Mouse (Mus musculus): ENCODE data around the gene Hist1h4k.
A peak's percentile ranks its signal among the peaks of the same experiment; 100 is the strongest.
"Not testable (repeated sequence)": the region's sequence is repeated elsewhere in the genome, so short reads cannot be mapped to it uniquely, and the experiment has no call there.

Gene Hist1h4k

DNA sequence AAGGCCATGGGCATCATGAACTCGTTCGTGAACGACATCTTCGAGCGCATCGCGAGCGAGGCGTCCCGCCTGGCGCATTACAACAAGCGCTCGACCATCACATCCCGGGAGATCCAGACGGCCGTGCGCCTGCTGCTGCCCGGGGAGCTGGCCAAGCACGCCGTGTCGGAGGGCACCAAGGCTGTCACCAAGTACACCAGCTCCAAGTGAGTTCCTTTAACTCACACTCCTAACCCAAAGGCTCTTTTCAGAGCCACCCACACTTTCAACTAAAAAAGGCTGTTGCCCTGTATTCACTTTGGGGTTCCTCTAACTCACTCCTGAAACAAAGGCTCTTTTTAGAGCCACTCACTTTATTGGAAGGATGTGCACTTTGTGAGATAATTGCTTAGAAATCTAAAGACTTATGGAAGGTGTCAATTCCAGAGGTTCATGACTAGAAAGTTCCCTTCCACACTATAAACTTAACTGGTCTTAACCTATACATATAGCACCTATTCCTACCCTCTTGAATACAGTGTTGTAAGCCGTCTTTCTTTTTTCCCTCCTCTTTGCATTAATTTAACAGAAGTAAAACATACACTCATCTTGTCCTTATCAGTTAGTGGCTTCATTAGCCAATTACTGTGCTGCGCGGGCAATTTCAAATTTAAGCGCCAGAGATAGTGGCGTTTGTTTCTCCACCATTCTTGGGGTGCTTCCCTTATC, 4.1 kb upstream of the Hist1h4k start:
- DNase-seq (ENCODE audit: low read depth) = peak; percentile 86

DNA sequence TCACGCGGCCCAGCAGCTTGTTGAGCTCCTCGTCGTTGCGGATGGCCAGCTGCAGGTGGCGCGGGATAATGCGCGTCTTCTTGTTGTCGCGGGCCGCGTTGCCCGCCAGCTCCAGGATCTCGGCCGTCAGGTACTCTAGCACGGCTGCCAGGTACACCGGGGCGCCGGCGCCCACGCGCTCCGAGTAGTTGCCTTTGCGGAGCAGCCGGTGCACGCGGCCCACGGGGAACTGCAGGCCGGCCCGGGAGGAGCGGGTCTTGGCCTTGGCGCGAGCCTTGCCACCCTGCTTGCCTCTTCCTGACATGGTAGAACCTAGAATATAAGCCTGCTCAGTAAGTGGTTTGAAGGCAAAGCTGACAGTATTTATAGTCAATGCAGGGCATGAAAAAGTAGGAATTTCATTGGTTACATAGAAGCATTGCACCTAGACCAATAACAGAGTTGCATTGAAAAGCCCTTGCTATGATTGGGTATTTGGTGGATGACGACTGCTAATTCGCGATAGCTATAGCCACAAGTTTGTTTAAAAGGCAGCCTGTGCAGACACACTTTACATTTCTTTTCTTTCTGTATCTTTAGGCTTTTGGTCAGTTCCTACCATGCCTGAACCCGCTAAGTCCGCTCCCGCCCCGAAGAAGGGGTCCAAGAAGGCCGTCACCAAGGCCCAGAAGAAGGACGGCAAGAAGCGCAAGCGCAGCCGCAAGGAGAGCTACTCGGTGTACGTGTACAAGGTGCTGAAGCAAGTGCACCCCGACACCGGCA, 3.4 kb upstream of the Hist1h4k start, which contains the start of the genes Hist1h2ak and Hist1h2bn:
TSS of gene Hist1h2ak (minus strand) at position 304 of the 762 bp plus-strand sequence.
TSS of gene Hist1h2bn (plus strand) at position 600 of the 762 bp plus-strand sequence.
- DNase-seq (ENCODE audit: low read depth) = peak; percentile 96

DNA sequence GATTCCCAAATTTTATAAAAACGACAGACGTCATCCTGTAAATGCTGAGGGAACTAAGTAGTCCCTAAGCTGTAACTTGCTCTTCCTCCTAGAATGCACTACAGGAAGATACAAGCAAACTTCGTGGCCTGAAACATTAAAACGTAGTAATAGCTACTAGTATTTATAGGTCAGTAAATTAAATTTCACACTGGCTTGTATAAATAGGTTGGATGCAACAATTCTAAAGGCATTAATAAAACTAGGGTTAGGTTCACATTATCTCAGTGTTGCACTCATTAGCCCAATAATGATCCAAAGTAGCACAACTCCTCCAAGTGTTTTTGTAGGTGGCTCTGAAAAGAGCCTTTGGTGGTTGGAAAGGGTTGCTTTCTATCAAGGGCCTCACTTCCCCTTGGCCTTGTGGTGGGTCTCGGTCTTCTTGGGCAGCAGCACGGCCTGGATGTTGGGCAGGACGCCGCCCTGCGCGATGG, 2.8 kb upstream of the Hist1h4k start:
- DNase-seq (ENCODE audit: low read depth) = peak; percentile 54

DNA sequence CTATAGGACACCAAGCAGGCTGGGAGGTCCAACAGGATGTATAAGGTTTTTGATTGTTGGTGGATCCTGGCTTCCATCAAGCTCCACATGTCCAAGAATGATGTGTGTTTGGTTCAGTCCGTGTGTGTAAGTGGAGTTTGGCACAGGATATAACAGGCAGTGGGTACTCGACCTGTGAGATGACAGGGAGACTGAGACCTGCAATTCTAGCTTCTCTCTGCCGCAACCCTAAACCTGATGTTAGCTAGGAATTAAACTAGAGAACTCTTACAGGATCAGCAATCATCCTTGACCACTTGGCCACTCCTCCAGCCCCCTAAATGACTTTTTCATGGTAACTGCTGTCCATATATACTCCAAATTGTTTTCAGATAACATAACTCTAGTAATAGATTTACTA, 2.1 kb upstream of the Hist1h4k start:
- no peak for DNase-seq (ENCODE audit: low read depth)

DNA sequence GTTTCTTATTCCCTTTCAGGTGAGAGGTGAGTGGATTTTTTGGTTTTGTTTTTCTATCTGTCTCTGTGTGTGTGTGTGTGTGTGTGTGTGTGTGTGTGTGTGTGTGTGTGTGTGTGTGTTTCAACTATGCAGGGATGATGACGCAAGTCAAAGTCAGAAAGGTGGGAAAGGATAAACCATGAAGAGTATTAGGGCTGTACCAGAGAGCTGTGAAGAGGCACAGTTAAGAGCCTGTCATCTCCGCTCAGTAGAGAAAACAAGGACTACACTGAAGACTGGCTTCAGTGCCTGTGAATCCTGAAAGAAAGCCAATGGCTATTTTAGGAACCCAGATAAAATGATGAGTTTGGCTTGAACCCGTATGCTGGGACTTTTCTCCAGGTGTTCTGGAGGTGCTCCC, 1.5 kb upstream of the Hist1h4k start:
- no peak for DNase-seq (ENCODE audit: low read depth)

DNA sequence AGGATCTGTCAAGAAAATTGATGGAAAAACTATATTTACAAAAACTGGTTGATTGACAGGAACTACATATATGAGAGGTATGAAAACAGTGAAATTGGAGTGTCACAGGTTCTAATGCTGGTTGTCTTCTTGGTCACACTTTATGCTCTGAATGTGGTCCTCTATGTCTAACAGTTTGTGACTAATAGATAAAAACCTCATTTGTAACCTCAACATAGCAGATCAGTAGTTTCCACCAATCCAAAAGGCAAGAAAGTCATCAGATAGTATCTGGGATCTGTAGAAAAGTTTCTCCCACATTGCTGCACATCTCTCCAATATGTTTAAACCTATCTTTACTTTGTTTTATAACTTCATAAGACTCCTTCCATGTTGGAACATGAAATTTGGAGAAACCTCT, 1.1 kb upstream of the Hist1h4k start:
- no peak for DNase-seq (ENCODE audit: low read depth)

DNA sequence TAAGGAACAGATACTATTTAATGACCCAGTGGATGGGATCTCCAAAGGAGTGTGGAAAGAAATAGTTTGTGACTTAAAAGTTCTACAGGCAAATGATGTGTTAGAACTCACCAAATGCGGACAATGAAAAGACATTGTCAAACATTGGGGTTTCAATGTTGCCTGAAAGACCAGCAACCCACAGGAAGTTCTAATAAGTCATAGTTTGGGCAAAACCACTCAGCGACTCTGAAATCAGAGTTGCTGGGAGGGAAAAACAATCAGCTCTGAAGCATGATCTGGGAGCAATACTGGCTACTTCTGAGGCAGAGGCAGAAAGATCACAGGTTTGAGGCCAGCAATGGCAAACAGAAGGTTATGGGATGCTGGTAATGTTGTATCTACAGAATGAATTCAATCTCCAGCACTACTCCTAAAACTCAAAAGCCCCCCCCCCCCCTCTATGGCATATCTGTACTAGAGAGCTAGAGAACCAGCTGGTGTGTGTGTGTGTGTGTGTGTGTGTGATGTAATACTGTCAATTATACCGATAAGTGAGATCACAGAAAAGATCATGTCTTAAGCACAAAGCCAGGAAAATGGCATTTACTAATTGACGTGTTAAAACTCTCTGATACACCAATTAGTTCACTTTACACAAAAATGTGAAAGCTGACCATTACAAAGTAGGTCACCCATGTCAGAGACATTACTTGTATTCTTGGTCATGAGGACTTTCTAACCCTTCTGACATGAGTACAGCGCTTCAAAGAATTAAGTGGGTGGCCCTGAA, 732 bp downstream of the Hist1h4k start:
- DNase-seq (ENCODE audit: low read depth) = peak; percentile 55

DNA sequence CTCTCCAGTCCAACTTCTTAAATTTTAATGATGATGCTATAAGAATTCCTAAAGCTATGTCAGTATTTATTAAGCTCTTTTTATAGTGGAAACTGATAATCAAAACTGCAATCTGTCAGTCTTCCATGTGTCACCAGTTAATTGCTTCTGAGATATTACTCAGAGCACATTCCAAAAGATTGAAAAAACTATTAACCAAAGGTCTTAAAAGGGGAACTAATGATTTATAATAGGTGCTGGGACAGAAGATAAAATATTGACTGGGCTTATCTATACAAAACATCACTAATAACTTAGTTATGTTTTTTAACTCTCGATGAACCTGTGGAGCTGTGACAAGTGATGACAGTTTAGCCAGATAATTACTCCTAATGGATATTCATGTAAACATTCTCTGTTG, 5.3 kb downstream of the Hist1h4k start:
- DNase-seq (ENCODE audit: low read depth) = no peak

DNA sequence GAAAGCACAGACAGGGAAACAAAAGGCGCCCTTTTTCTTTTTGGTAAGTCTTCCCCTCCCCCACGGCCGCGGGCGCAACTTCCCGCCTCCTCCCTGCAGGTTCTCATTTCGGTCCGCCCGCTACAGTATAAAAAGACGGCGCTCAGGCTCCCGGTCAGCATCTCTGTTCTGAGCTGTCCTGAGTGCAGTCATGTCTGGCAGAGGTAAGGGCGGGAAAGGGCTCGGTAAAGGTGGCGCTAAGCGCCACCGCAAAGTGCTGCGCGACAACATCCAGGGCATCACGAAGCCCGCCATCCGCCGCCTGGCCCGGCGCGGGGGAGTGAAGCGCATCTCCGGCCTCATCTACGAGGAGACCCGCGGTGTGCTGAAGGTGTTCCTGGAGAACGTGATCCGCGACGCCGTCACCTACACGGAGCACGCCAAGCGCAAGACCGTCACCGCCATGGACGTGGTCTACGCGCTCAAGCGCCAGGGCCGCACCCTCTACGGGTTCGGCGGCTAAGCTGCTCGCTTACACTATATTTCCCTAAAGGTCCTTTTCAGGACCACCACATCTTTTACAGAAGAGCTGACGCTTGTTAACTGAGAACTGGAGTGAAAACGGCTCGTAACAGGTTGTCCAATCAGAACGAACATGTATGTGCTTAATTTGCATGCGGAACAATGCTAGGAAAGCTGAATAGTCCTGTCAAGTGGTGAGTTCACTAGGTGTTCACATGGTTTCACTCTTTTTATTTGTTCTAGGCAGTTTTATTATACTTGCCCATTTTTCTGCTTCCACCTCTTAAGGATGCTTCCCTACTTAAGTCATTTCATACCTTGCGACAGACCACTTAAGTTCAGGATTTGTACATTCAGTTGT, 15.2 kb downstream of the Hist1h4k start, which contains the start of gene Hist1h4j:
TSS of gene Hist1h4j (plus strand) at position 159 of the 862 bp plus-strand sequence.
- DNase-seq (ENCODE audit: low read depth) = peak; percentile 80

DNA sequence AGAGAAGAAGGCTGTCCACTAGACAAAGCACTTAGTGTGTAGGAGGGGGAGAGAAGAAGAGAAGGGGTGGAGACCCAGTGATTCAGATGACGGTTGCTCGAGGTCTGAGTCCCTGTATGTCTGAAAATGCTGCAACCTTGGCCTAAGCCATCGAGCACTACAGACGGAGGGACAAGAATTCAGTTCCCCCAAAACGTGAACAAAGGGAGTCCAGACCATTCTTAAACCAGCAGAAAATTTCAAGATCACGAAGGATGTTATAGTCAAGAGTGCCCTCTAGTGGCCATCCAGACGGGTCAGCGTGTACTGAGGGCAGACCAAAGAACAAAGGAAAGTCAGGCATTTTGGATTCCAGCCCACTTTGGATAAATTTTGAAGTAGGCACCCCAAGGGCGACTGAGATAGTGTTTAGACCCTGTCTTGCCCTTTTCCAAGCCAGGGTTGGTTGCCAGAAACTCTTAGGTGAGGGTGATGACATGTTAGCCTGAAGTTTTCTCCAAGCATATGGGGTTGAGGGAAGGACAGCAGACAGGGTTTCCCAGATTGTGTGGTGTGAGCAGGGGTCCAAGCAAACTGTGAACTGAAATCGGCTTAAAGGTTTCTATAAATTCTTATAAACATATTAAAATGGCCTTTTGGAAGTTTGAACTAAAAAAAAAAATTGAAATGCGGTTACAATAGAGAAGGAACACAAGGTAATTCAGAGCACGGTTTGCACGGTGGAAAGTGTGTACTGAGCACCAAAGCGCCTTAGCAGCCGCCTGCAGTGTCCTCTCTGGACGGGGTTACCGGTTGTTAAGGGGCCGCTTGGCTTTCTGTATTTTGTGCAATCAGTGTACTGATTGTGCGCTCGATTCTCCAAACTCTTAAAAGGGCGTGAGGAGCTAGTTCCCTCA, 16.0 kb downstream of the Hist1h4k start:
- DNase-seq (ENCODE audit: low read depth) = peak; percentile 85

DNA sequence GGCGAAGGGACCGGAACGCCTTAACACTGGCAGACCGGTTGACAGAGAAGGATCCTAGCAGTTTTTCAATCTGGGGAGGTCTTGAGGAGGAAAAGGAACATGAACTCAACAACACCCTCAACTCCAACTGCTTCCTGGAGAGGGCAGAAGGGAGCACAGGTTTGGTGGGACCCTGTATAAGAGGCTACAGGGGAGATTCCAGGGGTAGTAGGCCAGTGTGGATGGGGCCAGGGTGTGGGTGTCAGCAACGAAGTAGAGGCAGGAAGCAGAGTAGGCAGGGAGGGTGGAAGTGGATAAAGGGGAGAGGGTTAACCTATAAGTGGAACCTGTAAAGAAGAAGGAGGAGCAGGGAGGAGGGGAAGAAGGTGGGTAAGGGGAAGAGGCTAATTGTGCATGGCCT, 16.8 kb downstream of the Hist1h4k start:
- no peak for DNase-seq (ENCODE audit: low read depth)

DNA sequence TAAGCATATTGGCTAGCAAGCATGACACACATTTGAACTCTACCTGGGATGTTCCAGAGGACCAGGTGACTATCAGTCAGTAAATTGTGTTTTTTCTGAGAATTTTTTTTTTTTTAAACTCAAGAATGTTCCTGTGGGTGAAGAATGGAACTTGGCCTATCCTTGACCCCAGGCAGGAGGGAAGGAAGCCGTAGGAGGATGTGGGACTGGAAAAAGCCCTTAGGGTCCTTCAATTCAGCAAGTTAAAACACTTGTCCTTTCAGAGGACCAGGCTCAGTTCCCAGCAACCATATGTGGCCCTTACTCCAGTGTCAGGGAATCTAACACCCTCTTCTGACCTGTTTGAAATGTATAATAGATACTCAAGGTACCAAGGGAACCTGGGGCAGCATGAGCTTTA, 20.8 kb downstream of the Hist1h4k start:
- no peak for DNase-seq (ENCODE audit: low read depth)

DNA sequence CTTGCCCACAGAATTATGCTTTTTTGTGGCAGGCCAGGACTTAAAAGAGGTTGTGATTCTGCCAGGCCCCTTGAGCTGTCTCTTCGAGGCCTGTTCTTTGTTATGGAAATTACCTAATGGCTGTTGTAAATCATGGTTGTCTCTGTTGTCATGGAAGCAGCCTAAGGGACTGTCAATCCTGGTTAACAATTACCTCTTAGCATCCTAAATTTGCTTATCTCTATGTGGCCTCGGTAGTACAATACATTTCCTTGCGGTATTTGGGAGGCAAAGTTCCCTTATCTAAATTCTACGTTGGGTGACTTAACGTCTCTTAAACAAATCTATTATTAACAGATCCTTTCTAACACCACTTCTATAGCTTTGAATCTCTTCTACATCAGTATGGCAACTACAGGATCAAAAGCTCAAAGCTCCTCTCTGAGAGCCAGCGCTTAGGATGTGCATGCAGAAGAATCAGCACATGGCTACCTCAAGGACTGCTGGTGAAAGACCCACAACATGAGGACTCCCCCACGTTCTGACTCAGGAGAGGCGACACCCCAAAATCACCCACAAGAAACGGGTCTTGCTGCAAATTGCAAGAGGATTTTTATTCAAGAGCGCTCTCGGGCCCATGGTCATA, 22.2 kb downstream of the Hist1h4k start:
- no peak for DNase-seq (ENCODE audit: low read depth)

DNA sequence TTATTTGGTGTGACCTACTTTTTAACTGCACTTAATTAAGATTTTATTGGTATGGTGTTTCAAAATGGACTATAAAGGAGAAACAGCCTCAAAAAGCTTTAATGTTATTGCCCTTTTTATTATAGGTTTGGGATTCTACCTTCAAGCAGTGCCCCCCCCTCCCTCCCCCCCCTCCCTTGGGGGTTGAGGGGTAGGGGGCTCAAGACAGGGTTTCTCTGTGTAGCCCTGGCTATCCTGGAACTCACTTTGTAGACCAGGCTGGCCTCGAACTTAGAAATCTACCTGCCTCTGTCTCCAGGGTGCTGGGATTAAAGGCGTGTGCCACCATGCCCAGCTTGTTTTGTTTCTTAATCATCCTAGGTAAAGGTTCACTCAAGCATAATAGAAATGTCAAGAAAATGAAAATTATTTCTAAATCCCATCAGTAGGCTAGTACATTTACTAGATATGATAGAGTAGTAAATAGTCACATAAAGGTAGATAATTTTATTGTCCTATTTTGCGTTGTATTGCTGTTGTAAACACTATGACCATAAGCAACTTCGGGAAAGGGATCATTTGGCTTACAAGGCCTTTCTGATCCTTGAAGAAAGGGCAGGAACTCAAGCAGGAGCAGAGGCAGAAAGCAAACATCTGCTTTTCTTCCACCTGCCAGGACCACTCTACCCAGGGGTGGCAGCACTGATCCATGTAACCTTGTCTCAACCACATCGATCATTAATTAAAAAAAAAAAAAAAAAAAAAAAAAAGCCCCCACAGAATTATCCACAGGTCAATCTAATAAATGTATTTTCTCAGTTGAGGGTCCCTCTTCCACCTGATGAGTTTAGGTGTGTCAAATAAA, 27.1 kb downstream of the Hist1h4k start:
- no peak for DNase-seq (ENCODE audit: low read depth)

DNA sequence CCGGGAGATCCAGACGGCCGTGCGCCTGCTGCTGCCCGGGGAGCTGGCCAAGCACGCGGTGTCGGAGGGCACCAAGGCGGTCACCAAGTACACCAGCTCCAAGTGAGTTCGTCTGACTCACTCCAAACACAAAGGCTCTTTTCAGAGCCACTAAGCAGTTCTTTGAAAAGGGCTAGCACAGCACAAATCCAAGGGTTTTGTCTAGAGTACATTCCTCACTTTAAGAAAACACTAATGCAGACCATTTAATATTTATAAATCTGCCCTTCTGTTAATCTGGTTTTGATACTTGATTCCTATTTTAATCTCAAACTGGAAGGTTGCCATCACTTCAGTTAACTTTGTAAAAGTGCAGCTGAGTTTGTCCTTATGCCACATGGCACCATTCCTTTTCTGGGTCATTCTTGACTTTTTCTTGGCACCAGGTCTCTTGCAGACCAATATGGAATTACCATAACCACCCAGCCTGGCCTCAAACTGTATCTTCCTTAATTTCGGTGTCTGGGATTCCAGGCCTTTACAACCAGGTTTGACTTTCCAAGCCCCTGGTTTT, 27.9 kb downstream of the Hist1h4k start:
- no peak for DNase-seq (ENCODE audit: low read depth)

DNA sequence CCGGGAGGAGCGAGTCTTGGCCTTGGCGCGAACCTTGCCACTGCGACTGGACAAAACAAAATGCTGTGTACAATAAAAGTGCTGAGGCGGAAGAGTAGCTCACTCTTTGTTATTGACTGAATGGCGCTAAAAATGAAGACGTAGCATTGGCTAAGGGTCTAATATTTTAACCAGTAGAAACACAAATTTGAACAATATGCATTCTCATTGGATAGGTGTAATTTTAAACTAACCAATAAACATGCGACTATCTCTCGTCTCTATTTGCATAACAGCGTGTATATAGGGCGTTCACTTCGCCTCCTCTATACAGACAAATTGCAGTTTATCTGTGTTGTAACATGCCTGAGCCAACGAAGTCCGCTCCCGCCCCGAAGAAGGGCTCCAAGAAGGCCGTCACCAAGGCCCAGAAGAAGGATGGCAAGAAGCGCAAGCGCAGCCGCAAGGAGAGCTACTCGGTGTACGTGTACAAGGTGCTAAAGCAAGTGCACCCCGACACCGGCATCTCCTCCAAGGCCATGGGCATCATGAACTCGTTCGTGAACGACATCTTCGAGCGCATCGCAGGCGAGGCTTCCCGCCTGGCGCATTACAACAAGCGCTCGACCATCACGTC, 28.4 kb downstream of the Hist1h4k start, which contains the start of gene Hist1h2bm:
TSS of gene Hist1h2bm (plus strand) at position 288 of the 616 bp plus-strand sequence.
- peak; percentile 82 for DNase-seq (ENCODE audit: low read depth)

DNA sequence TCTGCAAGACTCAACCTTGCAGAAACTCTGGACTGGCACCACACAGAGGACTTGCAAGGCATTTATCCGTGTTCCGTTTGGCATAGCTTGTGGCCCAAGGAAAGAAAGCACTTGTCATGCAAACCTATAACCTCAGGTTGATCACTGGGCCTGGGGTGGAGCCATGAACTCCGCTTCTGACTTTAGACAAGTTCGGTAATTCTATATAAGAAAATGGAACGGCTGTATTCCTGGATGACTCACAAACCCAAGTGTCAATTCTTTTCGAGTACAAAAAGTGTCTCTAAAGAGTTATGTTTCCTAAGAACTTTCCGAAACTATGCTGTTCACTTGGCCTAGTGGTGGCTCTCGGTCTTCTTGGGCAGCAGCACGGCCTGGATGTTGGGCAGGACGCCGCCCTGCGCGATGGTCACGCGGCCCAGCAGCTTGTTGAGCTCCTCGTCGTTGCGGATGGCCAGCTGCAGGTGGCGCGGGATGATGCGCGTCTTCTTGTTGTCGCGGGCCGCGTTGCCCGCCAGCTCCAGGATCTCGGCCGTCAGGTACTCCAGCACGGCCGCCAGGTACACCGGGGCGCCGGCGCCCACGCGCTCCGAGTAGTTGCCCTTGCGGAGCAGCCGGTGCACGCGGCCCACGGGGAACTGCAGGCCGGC, 29.1 kb downstream of the Hist1h4k start:
- not testable (repeated sequence) for DNase-seq (ENCODE audit: low read depth)
